Mouse (Mus musculus) natural killer cell, adult 2 months (primary cell): ENCODE measurements around the gene Gm18336.
"Not testable (repeated sequence)": the region's sequence is repeated elsewhere in the genome, so short reads cannot be mapped to it uniquely, and the experiment has no call there.

Experiments
- DNase-seq, 2 experiments: peaks; one replicate each; pipeline ENCODE4 v3.0.0; 2022; ENCODE audit warnings: low spot score in 2 of 2

Gene Gm18336

DNA sequence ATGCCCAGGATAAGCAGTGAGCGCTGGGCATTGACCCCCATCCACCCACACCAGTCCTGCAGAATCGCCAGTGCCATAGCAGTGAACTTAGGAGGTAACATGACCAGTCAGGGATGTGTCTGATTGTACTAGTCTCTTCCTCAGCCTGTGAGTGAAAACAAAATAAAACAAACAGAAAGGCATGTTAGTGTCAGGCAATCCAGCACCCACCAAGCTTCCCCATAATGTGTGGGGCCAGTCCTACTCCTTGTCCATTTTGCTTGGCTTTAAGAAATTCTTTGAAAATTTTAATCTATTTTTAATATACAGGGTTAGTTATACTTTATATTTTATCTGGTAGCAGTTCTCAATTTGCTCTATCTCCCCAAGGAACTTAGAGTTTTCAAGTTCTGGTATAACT, at the start of gene Gm18336:
Gm18336 (minus strand) TSS at position 101 of the 400 bp plus-strand sequence.
- not testable (repeated sequence) for DNase-seq

- DNase-seq: no peak
These were observed 42.9 kb upstream of the Gm18336 start for GRCm38 (mm10) chrX:73441428-73441827.

GRCm38 (mm10) chrX:73435252-73435651, 36.7 kb upstream of the Gm18336 start, which contains the start of gene Trex2:
Gene Trex2, minus strand, starts transcription at chrX:73435344.
- DNase-seq: no peak

- no peak for DNase-seq
These were observed 34.3 kb upstream of the Gm18336 start for GRCm38 (mm10) chrX:73432850-73433249.

- no peak for DNase-seq
These were observed 31.5 kb upstream of the Gm18336 start for GRCm38 (mm10) chrX:73430036-73430435.

- DNase-seq: no peak
These were observed 14.2 kb upstream of the Gm18336 start for GRCm38 (mm10) chrX:73412767-73413166.

- no peak for DNase-seq
These were observed 12.5 kb upstream of the Gm18336 start, which contains the start of gene Zfp92 for GRCm38 (mm10) chrX:73410880-73411517. Gene Zfp92, plus strand, starts transcription at chrX:73411096.

GRCm38 (mm10) chrX:73401616-73402015, 3.1 kb upstream of the Gm18336 start:
- DNase-seq: no peak

GRCm38 (mm10) chrX:73400951-73401350, 2.4 kb upstream of the Gm18336 start:
- no peak for DNase-seq

DNA sequence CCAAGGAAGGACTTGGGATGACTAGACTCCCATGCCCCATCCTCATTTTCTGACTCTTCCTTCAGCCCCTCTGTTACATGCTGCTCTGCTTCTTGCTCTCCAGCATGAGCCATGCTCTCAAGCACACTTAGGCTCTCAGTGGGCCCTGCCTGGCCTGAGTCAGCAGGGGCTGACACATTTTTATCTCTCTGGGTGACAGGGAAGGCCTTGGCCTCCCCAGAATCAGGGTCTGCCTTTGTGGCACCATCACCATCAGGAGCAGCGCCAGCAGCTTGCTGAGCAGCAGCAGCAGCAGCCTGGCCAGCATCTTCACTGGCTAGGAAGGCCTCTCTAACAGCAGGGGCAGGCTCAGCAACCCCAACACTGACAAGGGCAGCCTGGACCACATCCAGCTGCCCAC, 2.1 kb downstream of the Gm18336 start:
- no peak for DNase-seq

- DNase-seq: no peak
These were observed 7.1 kb downstream of the Gm18336 start for GRCm38 (mm10) chrX:73391481-73391880.

DNA sequence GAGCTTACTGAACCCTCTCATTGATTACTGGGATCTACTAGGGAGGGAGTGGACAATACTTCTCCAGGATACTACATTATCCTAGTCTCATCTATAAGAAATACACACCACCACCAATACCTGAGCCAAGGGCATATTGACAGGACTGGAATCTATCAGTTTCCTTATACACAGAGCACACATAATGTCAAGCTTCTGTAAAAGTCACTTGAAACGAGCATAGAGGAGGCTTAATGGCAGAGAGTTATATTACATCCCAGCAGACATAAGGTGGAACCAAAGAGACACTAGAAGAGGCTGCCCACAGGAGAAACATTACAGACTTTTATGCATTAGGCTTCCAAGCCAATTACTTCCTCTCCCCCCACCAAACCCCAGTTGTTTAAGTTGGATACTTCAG, 13.6 kb downstream of the Gm18336 start:
- DNase-seq: no peak

DNA sequence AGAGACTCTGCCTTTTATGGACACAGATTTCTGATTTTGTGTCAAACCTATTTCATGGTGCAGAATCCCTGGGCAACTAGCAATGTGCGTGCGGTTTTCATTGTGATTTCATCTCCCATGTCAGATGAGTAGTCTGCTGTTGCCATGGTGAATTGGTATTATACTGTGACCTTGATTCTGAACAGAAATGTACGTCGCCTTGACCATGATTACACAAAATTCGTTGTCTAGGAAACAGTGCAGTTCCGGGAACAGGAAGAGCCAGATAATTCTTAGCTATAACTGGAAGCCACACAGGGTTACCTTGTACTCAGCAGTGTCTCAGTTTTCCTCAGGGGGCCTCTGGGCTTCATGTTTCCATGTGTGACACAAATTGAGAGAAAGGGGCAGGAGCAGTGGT, 14.1 kb downstream of the Gm18336 start:
- DNase-seq: no peak

DNA sequence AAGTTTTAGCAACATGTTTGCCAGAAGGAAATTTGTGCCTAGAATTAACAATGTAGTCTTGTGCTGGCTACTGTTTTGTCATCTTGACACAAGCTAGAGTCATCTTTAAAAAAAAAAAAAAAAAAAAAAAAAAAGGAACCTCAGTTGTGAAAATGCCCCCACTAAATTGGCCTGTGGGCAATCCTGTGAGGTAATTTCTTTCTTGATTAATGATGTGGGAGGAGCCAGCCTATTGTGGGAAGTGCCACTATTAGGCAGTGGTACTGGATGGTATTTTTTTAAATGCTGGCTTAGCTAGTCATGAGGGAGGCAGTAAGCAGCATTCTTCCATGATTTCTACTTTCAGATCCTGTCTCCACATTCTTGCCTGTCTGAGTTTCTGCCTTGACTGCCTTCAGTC, 35.2 kb downstream of the Gm18336 start:
- no peak for DNase-seq

- DNase-seq: no peak
These were observed 41.8 kb downstream of the Gm18336 start for GRCm38 (mm10) chrX:73356719-73357118.

- DNase-seq: no peak
These were observed 42.4 kb downstream of the Gm18336 start for GRCm38 (mm10) chrX:73356163-73356562.
